Mouse (Mus musculus) liver, embryonic 14.5 days (tissue): ENCODE data around the gene Eif2s3x.

ENCODE experiments used
- CTCF ChIP-seq: IDR thresholded peaks from 2 replicates; pipeline ENCODE4 v1.5.1; 2016; ENCODE audit warnings: antibody characterized with exemption, low read depth, control low read depth
- EP300 ChIP-seq: IDR thresholded peaks from 2 replicates; pipeline ENCODE4 v1.6.1; 2016; ENCODE audit warnings: antibody characterized with exemption, low read depth

DNA sequence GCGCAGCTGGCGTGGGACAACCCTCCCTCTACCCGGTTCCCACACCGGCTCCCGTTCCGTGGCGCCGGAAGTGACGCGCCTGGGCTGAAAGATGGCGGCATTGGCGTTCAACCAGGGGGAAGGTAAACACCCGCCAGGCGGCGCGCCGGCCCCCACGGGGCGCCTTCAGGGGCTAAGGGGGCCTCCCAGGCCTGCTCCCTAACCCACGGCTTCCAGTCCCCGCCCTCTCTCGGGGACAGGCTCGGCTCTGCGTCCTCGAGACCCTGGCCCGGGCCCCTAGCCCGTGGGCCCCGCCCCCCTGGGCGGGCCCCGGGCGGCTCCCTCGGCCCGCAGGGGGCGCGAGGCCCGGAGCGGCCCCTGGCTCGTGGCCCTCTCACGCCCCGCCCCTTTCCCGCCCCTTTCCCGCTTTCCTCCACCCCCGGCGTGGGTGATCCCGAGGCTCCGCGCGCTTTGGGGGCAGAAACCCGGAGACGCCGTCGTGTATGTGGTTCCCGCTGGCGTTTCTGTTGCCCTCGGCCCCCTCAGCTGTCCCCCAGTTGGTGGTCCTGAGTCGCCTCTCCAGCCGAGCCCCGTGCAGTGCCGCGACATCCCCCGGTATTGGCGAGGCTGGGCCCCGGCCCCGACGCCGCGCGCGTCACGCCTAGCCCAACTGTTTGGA is 22.0 kb upstream of the Eif2s3x start, which contains the start of gene Klhl15:
- TF ChIP-seq CTCF (peak; percentile 46; the same call in 1 of the 2 replicates), EP300 (no peak)
